Comparison of ENCODE assay signal across 30 mouse cellular contexts in genomic region chr10:105626842-105627241, GRCm38 (mm10).
"Had no signal": no experiment of that assay in that cellular context is flagged by ENCODE, and none has a peak within 500 bp of the region (broad histone marks: within the 10 kb centered on the region; RNA-seq: fewer than 3 reads in every experiment).

No protein-coding gene starts in this region.

- H3K4me1 ChIP-seq: heart, embryonic 12.5 days; heart, embryonic 13.5 days; heart, embryonic 15.5 days; hindbrain, embryonic 10.5 days; hindbrain, embryonic 12.5 days; hindbrain, embryonic 13.5 days; hindbrain, embryonic 15.5 days; intestine, embryonic 15.5 days; kidney, embryonic 15.5 days had no signal

- H3K36me3 ChIP-seq: heart, embryonic 12.5 days; heart, embryonic 13.5 days; heart, embryonic 15.5 days; hindbrain, embryonic 10.5 days; hindbrain, embryonic 12.5 days; hindbrain, embryonic 13.5 days; hindbrain, embryonic 15.5 days; intestine, embryonic 15.5 days; kidney, embryonic 15.5 days had no signal

- H3K9ac ChIP-seq: heart, embryonic 12.5 days; heart, embryonic 13.5 days; heart, embryonic 15.5 days; hindbrain, embryonic 12.5 days; hindbrain, embryonic 13.5 days; hindbrain, embryonic 14.5 days; hindbrain, embryonic 15.5 days; intestine, embryonic 15.5 days; kidney, embryonic 15.5 days had no signal

- H3K4me3 ChIP-seq: heart, embryonic 12.5 days; heart, embryonic 13.5 days; heart, embryonic 15.5 days; hindbrain, embryonic 10.5 days; hindbrain, embryonic 12.5 days; hindbrain, embryonic 13.5 days; hindbrain, embryonic 15.5 days; intestine, embryonic 15.5 days; kidney, embryonic 15.5 days; layer of hippocampus, adult 2 months; left cerebral cortex, adult 2 months had no signal

- DNase-seq: heart, postnatal 10 days; heart, postnatal 14 days; heart, postnatal 36 days; heart, postnatal 4 days; kidney, adult 11 months; kidney, adult 18-20 months; kidney, adult 2 months; kidney, adult 8-10 months; kidney, adult 9 months; kidney, postnatal 10 days; kidney, postnatal 14 days; kidney, postnatal 25 days; kidney, postnatal 36 days; kidney, postnatal 4 days; layer of hippocampus, adult 9-11 months; layer of hippocampus, postnatal 36 days had no signal

- H3K27me3 ChIP-seq: heart, embryonic 12.5 days; heart, embryonic 13.5 days; heart, embryonic 15.5 days; hindbrain, embryonic 12.5 days; hindbrain, embryonic 13.5 days; hindbrain, embryonic 15.5 days; intestine, embryonic 15.5 days; kidney, embryonic 15.5 days had no signal

- H3K9me3 ChIP-seq: heart, embryonic 12.5 days; heart, embryonic 13.5 days; heart, embryonic 15.5 days; hindbrain, embryonic 10.5 days; hindbrain, embryonic 12.5 days; hindbrain, embryonic 13.5 days; hindbrain, embryonic 15.5 days; intestine, embryonic 15.5 days; kidney, embryonic 15.5 days had no signal

- H3K27ac ChIP-seq: heart, embryonic 13.5 days; heart, embryonic 15.5 days; hindbrain, embryonic 10.5 days; hindbrain, embryonic 12.5 days; hindbrain, embryonic 13.5 days; hindbrain, embryonic 14.5 days; hindbrain, embryonic 15.5 days; hindbrain, postnatal 0 days; intestine, embryonic 15.5 days; kidney, embryonic 15.5 days; kidney, postnatal 0 days; layer of hippocampus, adult 2 months; left cerebral cortex, adult 2 months had no signal

- H3K4me2 ChIP-seq: heart, embryonic 12.5 days; heart, embryonic 13.5 days; heart, embryonic 15.5 days; hindbrain, embryonic 12.5 days; hindbrain, embryonic 13.5 days; hindbrain, embryonic 14.5 days; hindbrain, embryonic 15.5 days; intestine, embryonic 15.5 days; kidney, embryonic 15.5 days had no signal
